Mouse (Mus musculus) kidney, embryonic 16.5 days (tissue): Measurements from ENCODE around the gene Klhdc4. TPM values are rescaled to one million over a fixed set of nuclear protein-coding genes. Genes with fewer than 3 reads are reported as not detected.

ENCODE experiments used
- ATAC-seq: fragments of 200-750 bp; cut with Nextera tagmentation; 2 replicates; pipeline ENCODE4 v1.8.0; 2017; ENCODE audit warnings: moderate TSS enrichment; ENCODE audit not compliant: low FRiP score, low TSS enrichment
- H3K27ac ChIP-seq: fragments of 300-500 bp; sonication (generic); 2 replicates; pipeline ENCODE4 v1.5.1; 2014; ENCODE audit warnings: low read length
- H3K27me3 ChIP-seq: fragments of 300-500 bp; sonication (generic); 2 replicates; pipeline ENCODE4 v1.6.1; 2014; ENCODE audit warnings: low read length, control low read depth, mixed read lengths; ENCODE audit not compliant: insufficient read depth
- H3K36me3 ChIP-seq: fragments of 300-500 bp; sonication (generic); 2 replicates; pipeline ENCODE4 v1.6.1; 2014; ENCODE audit warnings: low read length, control low read depth, mixed read lengths; ENCODE audit not compliant: insufficient read depth
- H3K4me1 ChIP-seq: fragments of 300-500 bp; sonication (generic); 2 replicates; pipeline ENCODE4 v1.6.1; 2014; ENCODE audit warnings: low read length, control low read depth, mixed read lengths; ENCODE audit not compliant: insufficient read depth
- H3K4me2 ChIP-seq: fragments of 300-500 bp; sonication (generic); replicated peaks from 2 replicates; pipeline ENCODE4 v1.6.1; 2014; ENCODE audit warnings: low read depth, low read length
- H3K4me3 ChIP-seq: fragments of 300-500 bp; sonication (generic); 2 replicates; pipeline ENCODE4 v1.5.1; 2014; ENCODE audit warnings: mild to moderate bottlenecking, low read length
- H3K9ac ChIP-seq: fragments of 300-500 bp; sonication (generic); replicated peaks from 2 replicates; pipeline ENCODE4 v1.6.1; 2014; ENCODE audit warnings: low read length
- H3K9me3 ChIP-seq: fragments of 300-500 bp; sonication (generic); 2 replicates; pipeline ENCODE4 v1.6.1; 2016; ENCODE audit warnings: low read length, control low read depth
- WGBS: fragments of 180-500 bp; shearing (Covaris S2); extraction: QIAGEN DNeasy Blood & Tissue Kit; methylation state at CpG from one replicate; pipeline ENCODE4 v1.1.7; 2014; 5-methylcytosine and 5-hydroxymethylcytosine counted together
- polyA plus RNA-seq: library from polyadenylated mRNA; unstranded; fragments of >200 nt; fragmentation: Nextera tagmentation; extraction: Ambion mirVana; gene quantifications from 2 replicates; pipeline ENCODE4 v1.2.1, GENCODE M21; 2015

Gene Klhdc4
- polyA plus RNA-seq, 1 experiment from 2014 or later, result 48.4 TPM

DNA sequence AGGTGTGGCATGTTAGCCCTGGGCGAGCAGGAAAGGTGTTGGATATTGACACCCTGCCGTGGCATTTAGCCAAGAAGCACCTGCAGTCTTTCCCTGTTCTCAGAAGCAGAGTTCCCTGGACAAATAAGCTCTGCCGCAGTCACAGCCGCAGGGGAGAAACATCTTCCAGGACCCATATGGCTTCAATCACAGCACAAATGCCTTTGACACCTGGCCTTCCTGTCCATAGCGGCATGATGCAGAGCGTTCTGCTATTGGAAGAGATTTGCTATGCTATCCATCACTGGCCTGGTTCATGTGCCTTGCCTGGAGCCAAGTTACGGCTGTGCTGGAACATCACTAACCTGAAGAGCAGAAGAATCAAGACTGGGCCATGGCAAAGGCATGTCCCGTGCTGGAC is 36.0 kb upstream of the Klhdc4 start:
- Histone ChIP-seq H3K4me2 (no peak overlapping the region), H3K4me1 (no peaks in the 10 kb centered on the region), H3K9ac (no peak overlapping the region), H3K36me3 (no peaks in the 10 kb centered on the region), H3K4me3 (no peak overlapping the region), H3K27ac (no peak overlapping the region), H3K9me3 (no peaks in the 10 kb centered on the region), H3K27me3 (no peaks in the 10 kb centered on the region)
- 57% methylated on average over 8 of the region's 8 CpGs for WGBS
- ATAC-seq, result no peak

DNA sequence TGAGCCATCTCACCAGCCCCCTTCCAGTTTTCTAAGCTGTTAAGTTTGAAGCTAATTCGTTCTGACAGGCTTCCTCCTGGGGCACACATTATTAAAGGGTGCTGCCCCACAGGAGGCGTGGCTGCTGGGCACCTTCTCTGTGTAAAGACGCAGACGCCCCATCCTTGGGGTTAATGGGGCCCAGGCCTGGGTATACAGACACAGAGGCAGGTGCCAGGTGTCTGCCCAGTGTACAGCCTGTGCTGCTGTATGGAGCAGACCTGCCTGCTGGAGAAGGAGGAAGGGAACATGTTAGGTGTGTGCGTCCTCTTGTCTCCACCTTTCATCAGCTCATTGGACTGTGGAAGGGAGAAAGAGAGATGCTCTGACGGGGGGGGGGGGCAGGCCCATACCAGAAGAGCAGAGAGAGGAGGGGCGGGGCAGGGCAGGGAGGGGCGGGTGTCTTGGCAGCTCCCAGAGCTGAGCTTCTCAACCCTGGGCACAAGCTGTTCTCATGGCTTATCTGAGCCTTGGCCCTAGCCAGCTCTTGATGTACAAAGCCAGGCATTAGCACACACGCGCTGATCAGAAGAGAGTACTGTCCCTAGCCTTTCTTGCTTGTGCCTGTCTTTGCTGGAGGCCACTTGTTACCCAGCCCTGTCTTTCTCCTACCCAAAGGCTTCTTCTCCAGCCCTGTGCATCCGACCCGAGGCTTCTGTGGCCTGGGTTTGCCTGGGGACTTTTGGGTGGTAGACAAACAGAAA is 32.6 kb upstream of the Klhdc4 start:
- no peak overlapping the region for H3K9ac ChIP-seq
- no peaks in the 10 kb centered on the region for H3K36me3 ChIP-seq
- H3K4me3 ChIP-seq, result no peak overlapping the region
- peaks cover 7% of the 10 kb centered on the region; the same call in 1 of the 2 replicates for H3K4me1 ChIP-seq
- H3K9me3 ChIP-seq, result no peaks in the 10 kb centered on the region
- 67% methylated on average over 11 of the region's 12 CpGs for WGBS
- no peaks in the 10 kb centered on the region for H3K27me3 ChIP-seq
- H3K4me2 ChIP-seq, result no peak overlapping the region
- no peak overlapping the region for H3K27ac ChIP-seq
- no peak for ATAC-seq

DNA sequence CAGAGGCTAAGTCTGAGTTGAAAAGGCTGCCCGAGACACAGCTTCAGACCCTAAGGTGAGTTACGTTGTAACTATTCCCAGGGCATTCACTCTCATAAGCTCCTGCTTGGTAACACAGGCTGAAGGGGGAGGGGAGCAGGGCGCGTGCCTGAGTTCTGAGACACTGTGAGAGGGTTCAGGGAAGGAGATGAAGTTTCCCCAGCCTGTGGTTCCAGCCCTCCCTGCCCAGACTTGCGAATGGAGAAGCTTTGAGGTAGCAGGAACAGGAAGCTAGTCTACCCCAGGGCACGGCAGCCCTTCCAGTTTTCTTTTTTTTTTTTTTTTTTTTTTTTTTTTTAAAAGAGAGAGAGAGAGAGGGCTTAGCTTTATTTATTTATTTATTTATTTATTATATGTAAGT is 31.9 kb upstream of the Klhdc4 start:
- Histone ChIP-seq H3K4me1 (peaks cover 9% of the 10 kb centered on the region; the same call in 1 of the 2 replicates), H3K27ac (no peak overlapping the region), H3K27me3 (no peaks in the 10 kb centered on the region), H3K36me3 (no peaks in the 10 kb centered on the region), H3K9ac (no peak overlapping the region), H3K4me3 (no peak overlapping the region), H3K9me3 (no peaks in the 10 kb centered on the region), H3K4me2 (no peak overlapping the region)
- ATAC-seq, result no peak
- WGBS, result 41% methylated on average over 6 of the region's 6 CpGs

- Histone ChIP-seq H3K4me2 (no peak overlapping the region), H3K27me3 (no peaks in the 10 kb centered on the region), H3K4me3 (no peak overlapping the region), H3K4me1 (peaks cover 9% of the 10 kb centered on the region; the same call in 1 of the 2 replicates), H3K9me3 (no peaks in the 10 kb centered on the region), H3K36me3 (no peaks in the 10 kb centered on the region), H3K9ac (no peak overlapping the region), H3K27ac (no peak overlapping the region)
- 72% methylated on average over 2 of the region's 2 CpGs for WGBS
- no peak for ATAC-seq
Measured at GRCm38 (mm10) chr8:121857747-121858146, 28.4 kb upstream of the Klhdc4 start.

GRCm38 (mm10) chr8:121857331-121857730 is 28.0 kb upstream of the Klhdc4 start:
- WGBS, result 47% methylated on average over 9 of the region's 9 CpGs
- Histone ChIP-seq H3K9me3 (no peaks in the 10 kb centered on the region), H3K36me3 (no peaks in the 10 kb centered on the region), H3K27ac (no peak overlapping the region), H3K4me2 (no peak overlapping the region), H3K9ac (no peak overlapping the region), H3K27me3 (no peaks in the 10 kb centered on the region), H3K4me1 (peaks cover 9% of the 10 kb centered on the region; the same call in 1 of the 2 replicates), H3K4me3 (no peak overlapping the region)
- ATAC-seq, result no peak; the same call in 1 of the 2 replicates

DNA sequence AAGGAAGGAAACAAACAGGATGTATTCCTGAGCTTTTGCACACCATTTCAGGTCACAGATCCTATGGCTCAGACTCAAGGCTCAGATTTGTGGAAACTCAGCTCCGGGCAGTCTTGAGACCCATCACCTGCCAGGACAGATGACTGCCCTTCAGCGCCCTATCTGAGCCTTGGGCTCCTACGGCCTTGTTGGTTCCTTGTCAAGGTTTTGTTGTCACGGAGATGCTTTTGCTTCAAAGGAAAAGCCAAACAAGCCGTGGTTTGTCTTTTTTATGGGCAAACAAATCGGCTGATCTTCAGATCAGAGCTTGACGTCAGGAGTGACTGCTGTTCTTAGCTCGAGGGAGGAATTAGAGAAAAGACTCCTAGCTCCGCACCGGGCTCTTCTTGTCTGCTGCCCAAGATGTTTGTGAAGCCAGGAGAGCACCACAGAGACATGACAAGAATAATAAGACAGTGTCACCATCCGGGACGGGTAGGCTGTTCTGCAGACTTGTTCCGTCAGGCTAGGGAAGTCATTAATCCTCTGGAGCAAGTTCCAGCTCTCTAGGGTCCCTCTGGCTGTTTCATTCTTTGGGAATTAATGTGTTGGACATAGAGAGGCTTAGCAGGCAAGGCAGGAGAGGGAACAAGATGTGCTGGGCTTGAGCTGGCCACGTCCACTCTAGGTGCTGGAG is 26.8 kb upstream of the Klhdc4 start:
- no peak for ATAC-seq
- H3K4me2 ChIP-seq, result no peak overlapping the region
- 70% methylated on average over 14 of the region's 14 CpGs for whole genome bisulfite sequencing
- no peak overlapping the region for H3K9ac ChIP-seq
- peaks cover 9% of the 10 kb centered on the region; the same call in 1 of the 2 replicates for H3K4me1 ChIP-seq
- H3K9me3 ChIP-seq, result no peaks in the 10 kb centered on the region
- H3K36me3 ChIP-seq, result no peaks in the 10 kb centered on the region
- no peak overlapping the region for H3K27ac ChIP-seq
- H3K27me3 ChIP-seq, result no peaks in the 10 kb centered on the region
- no peak overlapping the region for H3K4me3 ChIP-seq

- no peak for ATAC-seq
- 83% methylated on average over 2 of the region's 2 CpGs for WGBS
- H3K9ac ChIP-seq, result no peak overlapping the region
Measured at GRCm38 (mm10) chr8:121853586-121853985, 24.2 kb upstream of the Klhdc4 start.

GRCm38 (mm10) chr8:121852464-121852863 is 23.1 kb upstream of the Klhdc4 start:
- H3K9ac ChIP-seq, result no peak overlapping the region
- H3K36me3 ChIP-seq, result no peaks in the 10 kb centered on the region
- H3K4me3 ChIP-seq, result no peak overlapping the region
- H3K4me2 ChIP-seq, result no peak overlapping the region
- ATAC-seq, result no peak
- H3K27ac ChIP-seq, result no peak overlapping the region
- H3K9me3 ChIP-seq, result no peaks in the 10 kb centered on the region
- 62% methylated on average over 7 of the region's 7 CpGs for WGBS
- peaks cover 11% of the 10 kb centered on the region for H3K4me1 ChIP-seq
- 0 out of 2 replicates have a peak, but pooled peaks cover 2% of the 10 kb centered on the region for H3K27me3 ChIP-seq

More at GRCm38 (mm10) chr8:121853586-121853985, 24.2 kb upstream of the Klhdc4 start:
- peaks cover 15% of the 10 kb centered on the region for H3K4me1 ChIP-seq
- H3K4me3 ChIP-seq, result no peak overlapping the region
- no peak overlapping the region for H3K4me2 ChIP-seq
- H3K27ac ChIP-seq, result no peak overlapping the region
- H3K27me3 ChIP-seq, result 0 out of 2 replicates have a peak, but pooled peaks cover 2% of the 10 kb centered on the region
- H3K9me3 ChIP-seq, result no peaks in the 10 kb centered on the region
- H3K36me3 ChIP-seq, result no peaks in the 10 kb centered on the region

- peaks cover 6% of the 10 kb centered on the region; the same call in 1 of the 2 replicates for H3K4me1 ChIP-seq
- ATAC-seq, result no peak
- H3K4me2 ChIP-seq, result no peak overlapping the region
- no peaks in the 10 kb centered on the region for H3K36me3 ChIP-seq
- H3K9me3 ChIP-seq, result no peaks in the 10 kb centered on the region
- no peak overlapping the region for H3K4me3 ChIP-seq
- 70% methylated on average over 7 of the region's 7 CpGs for WGBS
- H3K27ac ChIP-seq, result no peak overlapping the region
- 0 out of 2 replicates have a peak overlapping the region, but pooled peaks have one; percentile 69 for H3K9ac ChIP-seq
- H3K27me3 ChIP-seq, result 0 out of 2 replicates have a peak, but pooled peaks cover 2% of the 10 kb centered on the region
Measured at GRCm38 (mm10) chr8:121851716-121852115, 22.3 kb upstream of the Klhdc4 start.
